Mouse (Mus musculus) MEL (cell line): ENCODE measurements around the gene Acaca. TPM values are rescaled to one million over a fixed set of nuclear protein-coding genes. Genes with fewer than 3 reads are reported as not detected.

Experiments
- DNase-seq: peaks from one replicate; pipeline ENCODE4 v3.0.0; 2011; ENCODE audit warnings: low read depth, low spot score
- H3K27ac ChIP-seq: 2 replicates; pipeline ENCODE4 v1.5.1; 2012; ENCODE audit warnings: low read depth, mild to moderate bottlenecking, control low read depth, low read length, moderate library complexity; ENCODE audit not compliant: control insufficient read depth
- H3K27me3 ChIP-seq, 2 experiments: fragments of 150-350 bp in 1 of 2; sonication (generic) in 1 of 2; 2 replicates each; pipeline ENCODE4 v1.6.1; 2012; ENCODE audit warnings: low read length in 2 of 2, mild to moderate bottlenecking in 2 of 2, improper control_type of control experiment in 1 of 2, moderate library complexity in 1 of 2; ENCODE audit not compliant: insufficient read depth in 2 of 2, control insufficient read depth in 1 of 2
- H3K36me3 ChIP-seq, 2 experiments: 2 replicates each; pipeline ENCODE4 v1.6.1; 2012 to 2014; ENCODE audit warnings: low read length in 2 of 2, improper control_type of control experiment in 1 of 2, inconsistent platforms in 1 of 2, mild to moderate bottlenecking in 1 of 2; ENCODE audit not compliant: insufficient read depth in 2 of 2, control insufficient read depth in 1 of 2
- H3K4me1 ChIP-seq, 2 experiments: fragments of 150-350 bp in 1 of 2; sonication (generic) in 1 of 2; 2 replicates each; pipeline ENCODE4 v1.6.1; 2012; ENCODE audit warnings: low read length in 2 of 2, improper control_type of control experiment in 1 of 2, mild to moderate bottlenecking in 1 of 2; ENCODE audit not compliant: insufficient read depth in 2 of 2, control insufficient read depth in 1 of 2
- H3K4me3 ChIP-seq, 2 experiments: fragments of 150-350 bp in 1 of 2; sonication (generic) in 1 of 2; 2 replicates each; pipeline ENCODE4 v1.5.1; 2012; ENCODE audit warnings: low read depth in 2 of 2, low read length in 2 of 2, mild to moderate bottlenecking in 2 of 2, moderate library complexity in 2 of 2, control low read depth in 1 of 2, improper control_type of control experiment in 1 of 2; ENCODE audit not compliant: control insufficient read depth in 1 of 2, insufficient read depth in 1 of 2
- H3K79me2 ChIP-seq: 2 replicates; pipeline ENCODE4 v1.6.1; 2012; ENCODE audit warnings: mild to moderate bottlenecking, low read length, moderate library complexity; ENCODE audit not compliant: control insufficient read depth, poor library complexity, insufficient read depth
- H3K9ac ChIP-seq: 2 replicates; pipeline ENCODE4 v1.6.1; 2012; ENCODE audit warnings: low read depth, mild to moderate bottlenecking, control low read depth, low read length, moderate library complexity; ENCODE audit not compliant: control insufficient read depth, poor library complexity, severe bottlenecking
- H3K9me3 ChIP-seq: fragments of 150-350 bp; sonication (generic); replicated peaks from 2 replicates; pipeline ENCODE4 v1.6.1; 2012; ENCODE audit warnings: mild to moderate bottlenecking, low read length, improper control_type of control experiment, moderate library complexity; ENCODE audit not compliant: insufficient read depth
- BHLHE40 ChIP-seq: IDR thresholded peaks from 2 replicates; pipeline ENCODE4 v1.6.1; 2012; ENCODE audit warnings: low read depth, mild to moderate bottlenecking, inconsistent platforms, low read length, improper control_type of control experiment, borderline replicate concordance
- CTCF ChIP-seq, 3 experiments: IDR thresholded peaks in 2 of 3; conservative IDR thresholded peaks in 1 of 3; 2 replicates each; pipeline ENCODE4 v1.5.1; 2011 to 2012; ENCODE audit warnings: low read length in 3 of 3, low read depth in 2 of 3, mild to moderate bottlenecking in 2 of 3, improper control_type of control experiment in 1 of 3, inconsistent platforms in 1 of 3, mixed read lengths in 1 of 3, moderate library complexity in 1 of 3; ENCODE audit not compliant: control insufficient read depth in 1 of 3, insufficient read depth in 1 of 3, poor library complexity in 1 of 3, severe bottlenecking in 1 of 3
- E2F4 ChIP-seq: IDR thresholded peaks from 2 replicates; pipeline ENCODE4 v1.6.1; 2011; ENCODE audit warnings: low read depth, low read length, improper control_type of control experiment, borderline replicate concordance
- ELF1 ChIP-seq: IDR thresholded peaks from 2 replicates; pipeline ENCODE4 v1.6.1; 2014; ENCODE audit warnings: low read depth, mild to moderate bottlenecking, inconsistent platforms, low read length, improper control_type of control experiment, moderate library complexity
- EP300 ChIP-seq, 2 experiments: IDR thresholded peaks; 2 replicates each; pipeline ENCODE4 v1.6.1; 2011; ENCODE audit warnings: improper control_type of control experiment in 2 of 2, low read length in 2 of 2, low read depth in 1 of 2, mild to moderate bottlenecking in 1 of 2
- GABPA ChIP-seq: IDR thresholded peaks from 2 replicates; pipeline ENCODE4 v1.6.1; 2012; ENCODE audit warnings: low read depth, mild to moderate bottlenecking, inconsistent platforms, low read length, improper control_type of control experiment, moderate library complexity
- GATA1 ChIP-seq: IDR thresholded peaks from 2 replicates; pipeline ENCODE4 v1.6.1; 2011; ENCODE audit warnings: low read depth, low read length, improper control_type of control experiment
- HCFC1 ChIP-seq: IDR thresholded peaks from 2 replicates; pipeline ENCODE4 v1.6.1; 2012; ENCODE audit warnings: low read depth, mild to moderate bottlenecking, inconsistent platforms, low read length, improper control_type of control experiment, moderate library complexity
- KAT2A ChIP-seq: conservative IDR thresholded peaks from 2 replicates; pipeline ENCODE4 v1.6.1; 2012; ENCODE audit warnings: low read depth, low read length, improper control_type of control experiment, inconsistent platforms
- MAFK ChIP-seq: IDR thresholded peaks from 2 replicates; pipeline ENCODE4 v1.6.1; 2011; ENCODE audit warnings: low read depth, mild to moderate bottlenecking, low read length, improper control_type of control experiment, borderline replicate concordance
- MAX ChIP-seq: IDR thresholded peaks from 2 replicates; pipeline ENCODE4 v1.6.1; 2011; ENCODE audit warnings: low read length, improper control_type of control experiment
- MAZ ChIP-seq: IDR thresholded peaks from 2 replicates; pipeline ENCODE4 v1.6.1; 2012; ENCODE audit warnings: low read depth, mild to moderate bottlenecking, inconsistent platforms, low read length, improper control_type of control experiment
- MXI1 ChIP-seq: IDR thresholded peaks from 2 replicates; pipeline ENCODE4 v1.6.1; 2011; ENCODE audit warnings: mild to moderate bottlenecking, low read depth, low read length, improper control_type of control experiment
- MYB ChIP-seq: IDR thresholded peaks from 2 replicates; pipeline ENCODE4 v1.6.1; 2011; ENCODE audit warnings: mild to moderate bottlenecking, low read depth, low read length, improper control_type of control experiment
- MYC ChIP-seq: IDR thresholded peaks from 2 replicates; pipeline ENCODE4 v1.6.1; 2011; ENCODE audit warnings: low read depth, mild to moderate bottlenecking, low read length, improper control_type of control experiment, moderate library complexity
- NRF1 ChIP-seq: IDR thresholded peaks from 2 replicates; pipeline ENCODE4 v1.6.1; 2014; ENCODE audit warnings: low read depth, mild to moderate bottlenecking, inconsistent platforms, low read length, improper control_type of control experiment, moderate library complexity; ENCODE audit not compliant: poor library complexity, insufficient read depth, severe bottlenecking
- POLR2A ChIP-seq, 2 experiments: IDR thresholded peaks; 2 replicates each; pipeline ENCODE4 v1.6.1; 2011 to 2012; ENCODE audit warnings: low read length in 2 of 2, mild to moderate bottlenecking in 2 of 2, control low read depth in 1 of 2, improper control_type of control experiment in 1 of 2, low read depth in 1 of 2, moderate library complexity in 1 of 2; ENCODE audit not compliant: control insufficient read depth in 1 of 2, insufficient read depth in 1 of 2, poor library complexity in 1 of 2
- POLR2AphosphoS2 ChIP-seq: IDR thresholded peaks from 2 replicates; pipeline ENCODE4 v1.6.1; 2011; ENCODE audit warnings: low read length, improper control_type of control experiment
- POLR2AphosphoS5 ChIP-seq: IDR thresholded peaks from 2 replicates; pipeline ENCODE4 v1.6.1; 2012; ENCODE audit warnings: low read depth, borderline replicate concordance, mild to moderate bottlenecking, inconsistent platforms, low read length, moderate library complexity, mixed read lengths
- RCOR1 ChIP-seq: IDR thresholded peaks from 2 replicates; pipeline ENCODE4 v1.6.1; 2012; ENCODE audit warnings: low read depth, mild to moderate bottlenecking, inconsistent platforms, low read length, improper control_type of control experiment
- SIN3A ChIP-seq: IDR thresholded peaks from 2 replicates; pipeline ENCODE4 v1.6.1; 2012; ENCODE audit warnings: low read length, improper control_type of control experiment, inconsistent platforms
- USF1 ChIP-seq: IDR thresholded peaks from 2 replicates; pipeline ENCODE4 v1.6.1; 2014; ENCODE audit warnings: low read depth, mild to moderate bottlenecking, inconsistent platforms, low read length, improper control_type of control experiment, moderate library complexity
- USF2 ChIP-seq, 2 experiments: IDR thresholded peaks; 2 replicates each; pipeline ENCODE4 v1.6.1; 2011 to 2012; ENCODE audit warnings: improper control_type of control experiment in 2 of 2, low read length in 2 of 2, borderline replicate concordance in 1 of 2, inconsistent platforms in 1 of 2, low read depth in 1 of 2, mild to moderate bottlenecking in 1 of 2; ENCODE audit not compliant: insufficient read depth in 1 of 2
- ZC3H11A ChIP-seq: IDR thresholded peaks from 2 replicates; pipeline ENCODE4 v1.6.1; 2012; ENCODE audit warnings: low read depth, mild to moderate bottlenecking, inconsistent platforms, low read length, improper control_type of control experiment
- ZKSCAN1 ChIP-seq: IDR thresholded peaks from 2 replicates; pipeline ENCODE4 v1.6.1; 2012; ENCODE audit warnings: low read depth, mild to moderate bottlenecking, inconsistent platforms, low read length, improper control_type of control experiment, moderate library complexity
- ZMIZ1 ChIP-seq: IDR thresholded peaks from 2 replicates; pipeline ENCODE4 v1.6.1; 2012; ENCODE audit warnings: low read depth, mild to moderate bottlenecking, inconsistent platforms, low read length, improper control_type of control experiment, moderate library complexity
- ZNF384 ChIP-seq: IDR thresholded peaks from 2 replicates; pipeline ENCODE4 v1.6.1; 2012; ENCODE audit warnings: low read depth, mild to moderate bottlenecking, inconsistent platforms, low read length, improper control_type of control experiment
- polyA plus RNA-seq, 2 experiments: library from polyadenylated mRNA; stranded (reverse) in 1 of 2; unstranded in 1 of 2; fragments of >175 nt in 1 of 2; fragments of >200 nt in 1 of 2; gene quantifications; 2 replicates each; pipeline versions ENCODE4 v1.2.1 to v1.2.4; 2012; ENCODE audit warnings: low replicate concordance in 2 of 2, low read depth in 1 of 2; ENCODE audit not compliant: insufficient read length in 2 of 2, insufficient read depth in 1 of 2, missing spikeins in 1 of 2
- total RNA-seq: library from RNA; depleted of rRNA; stranded (reverse); fragments of 300-350 nt; gene quantifications from 2 replicates; pipeline ENCODE4 v1.2.3, GENCODE M21; 2012

The Acaca gene
- total and polyA plus RNA-seq, 3 experiments = 32.0 to 52.0 (median 33.9) TPM

DNA sequence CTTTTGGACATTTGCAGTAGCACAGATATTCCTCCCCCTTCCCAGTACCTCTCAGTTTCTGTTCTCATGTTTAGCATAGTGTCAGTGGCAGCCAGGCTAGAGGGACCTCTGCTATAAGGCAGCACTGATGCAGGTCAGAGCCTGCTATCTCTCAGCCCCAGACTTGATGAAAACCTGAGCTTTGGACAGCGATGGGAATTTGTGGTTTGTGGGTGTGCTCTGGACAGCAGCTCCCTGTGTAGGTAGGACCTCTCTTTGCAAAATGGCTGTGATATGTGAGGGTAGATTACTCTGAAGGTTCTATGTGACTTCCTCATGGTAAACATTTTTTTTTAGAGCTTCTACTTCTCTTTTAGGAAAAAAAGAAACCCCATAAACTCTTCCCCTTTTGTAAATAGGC is 221.7 kb downstream of the Acaca start (continued):
- TF ChIP-seq MXI1 = peak; percentile 65
- no peak for TF ChIP-seq POLR2A (IDR thresholded peaks at IDR 0.05; ENCODE audit: control insufficient read depth in 1 of 2, insufficient read depth in 1 of 2, low read depth in 1 of 2, low read length in 2 of 2, poor library complexity in 1 of 2)
- TF ChIP-seq RCOR1 = peak; percentile 98

DNA sequence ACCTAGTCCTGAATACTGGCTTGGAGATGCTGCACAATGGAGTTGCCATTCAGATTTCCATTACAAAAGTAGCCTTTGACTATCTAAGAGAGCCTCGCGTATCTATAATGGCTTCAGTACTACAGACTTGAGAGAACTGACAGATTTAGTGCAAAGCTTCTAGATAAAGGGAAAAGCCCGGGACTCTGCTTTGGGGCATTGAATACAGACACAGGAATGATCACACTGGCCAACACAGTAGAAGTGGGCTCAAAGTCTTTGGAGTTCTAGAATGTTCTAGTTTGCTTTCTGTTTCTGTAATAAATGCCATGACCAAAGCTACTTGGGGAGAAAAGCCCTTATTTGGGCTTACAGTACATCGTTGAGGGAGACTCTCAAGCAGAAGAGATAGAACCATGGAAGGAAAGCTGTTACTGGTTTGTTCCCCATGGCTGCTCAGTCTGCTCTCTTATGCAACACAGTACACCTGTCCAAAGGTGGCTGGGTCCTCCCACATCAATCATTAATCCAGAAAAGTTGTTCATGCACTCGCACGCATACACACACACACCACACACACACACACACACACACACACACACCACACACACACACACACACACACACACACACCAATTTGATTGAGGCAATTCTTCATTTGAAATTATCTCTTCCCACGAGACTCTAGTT is 223.7 kb downstream of the Acaca start:
- no peaks in the 10 kb centered on the region for H3K9me3 ChIP-seq
- no peak overlapping the region for H3K9ac ChIP-seq
- no peaks in the 10 kb centered on the region for H3K79me2 ChIP-seq
- no peak overlapping the region for H3K4me3 ChIP-seq
- DNase-seq = no peak
- peaks cover 0 to 59% of the 10 kb centered on the region in 2 experiments; a peak in 3 of 4 replicates for H3K36me3 ChIP-seq
- H3K27ac ChIP-seq = no peak overlapping the region
- H3K27me3 ChIP-seq = no peaks in the 10 kb centered on the region
- H3K4me1 ChIP-seq = peaks cover 32 to 39% of the 10 kb centered on the region in 2 experiments
- TF ChIP-seq CTCF (IDR thresholded peaks at IDR 0.05 in 2 of 3, conservative IDR thresholded peaks at IDR 0.05 in 1 of 3; ENCODE audit: control insufficient read depth in 1 of 3, insufficient read depth in 1 of 3, low read depth in 2 of 3, low read length in 3 of 3, poor library complexity in 1 of 3, severe bottlenecking in 1 of 3) (no peak), MAZ (no peak), ZKSCAN1 (no peak), MYC (no peak), SIN3A (no peak), USF2 (IDR thresholded peaks at IDR 0.05; ENCODE audit: borderline replicate concordance in 1 of 2, insufficient read depth in 1 of 2, low read depth in 1 of 2, low read length in 2 of 2) (no peak)
- TF ChIP-seq, all 39 proteins: peak for 0

DNA sequence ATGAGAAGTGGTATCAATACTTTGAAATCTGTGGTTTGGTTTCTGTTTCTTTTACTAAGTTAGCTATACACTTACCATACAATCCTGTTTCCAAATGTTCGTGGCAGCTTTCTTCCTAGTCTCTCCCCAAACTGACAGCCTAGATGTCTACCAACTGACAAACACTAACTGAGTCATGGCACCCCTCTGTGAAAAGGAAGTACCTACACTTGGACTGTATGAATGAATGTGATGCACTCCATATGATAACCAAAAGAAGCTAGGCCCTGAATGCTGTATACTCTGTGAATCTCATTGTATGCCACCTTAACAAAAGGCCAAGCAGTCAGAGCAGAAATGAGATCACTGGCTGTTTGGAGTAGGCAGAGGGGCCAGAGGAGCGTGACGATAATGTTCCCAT is 227.8 kb downstream of the Acaca start:
- no peaks in the 10 kb centered on the region for H3K27me3 ChIP-seq
- DNase-seq = peak; percentile 91
- peaks cover 0 to 27% of the 10 kb centered on the region in 2 experiments; a peak in 3 of 4 replicates for H3K36me3 ChIP-seq
- TF ChIP-seq USF2 (IDR thresholded peaks at IDR 0.05; ENCODE audit: borderline replicate concordance in 1 of 2, insufficient read depth in 1 of 2, low read depth in 1 of 2, low read length in 2 of 2) (no peak), MAFK (no peak), MYB (peak; percentile 70), MAZ (no peak), ELF1 (0 out of 2 replicates have a peak, but pooled peaks have one; percentile 41), EP300 (IDR thresholded peaks at IDR 0.05; ENCODE audit: low read depth in 1 of 2, low read length in 2 of 2) (peak; percentile 80 to 82), E2F4 (no peak), USF1 (no peak), BHLHE40 (no peak), GATA1 (peak; percentile 72), POLR2A (IDR thresholded peaks at IDR 0.05; ENCODE audit: control insufficient read depth in 1 of 2, insufficient read depth in 1 of 2, low read depth in 1 of 2, low read length in 2 of 2, poor library complexity in 1 of 2) (0 out of 4 replicates have a peak, but pooled peaks of 1 of the 2 experiments have one; percentile 20), NRF1 (no peak), POLR2AphosphoS2 (no peak), MYC (peak; percentile 54; the same call in 1 of the 2 replicates), MAX (no peak), POLR2AphosphoS5 (no peak), HCFC1 (no peak), ZNF384 (no peak), ZC3H11A (no peak), KAT2A (no peak), GABPA (no peak), ZMIZ1 (no peak), SIN3A (peak; percentile 71)

More for the DNA sequence above, 227.8 kb downstream of the Acaca start:
- no peaks in the 10 kb centered on the region for H3K79me2 ChIP-seq
- no peak overlapping the region for H3K4me3 ChIP-seq
- peak overlapping the region; percentile 34; the same call in 1 of the 2 replicates for H3K27ac ChIP-seq
- H3K4me1 ChIP-seq = peaks cover 13 to 17% of the 10 kb centered on the region in 2 experiments
- no peak overlapping the region for H3K9ac ChIP-seq
- H3K9me3 ChIP-seq = no peaks in the 10 kb centered on the region
